ENCODE assay signal across 10 mouse cellular contexts in genomic region chr2:132613581-132614188, GRCm38 (mm10). TPM values are rescaled to one million over a fixed set of nuclear protein-coding genes. Genes with fewer than 3 reads are reported as not detected.
DNase-seq lines count a peak whose midpoint lies in the region; ATAC-seq and TF ChIP-seq lines count a peak whose summit lies in the region.
"Had no signal": no experiment of that assay in that cellular context is flagged by ENCODE, and none has a peak within 500 bp of the region (broad histone marks: within the 10 kb centered on the region; RNA-seq: fewer than 3 reads in every experiment).

No protein-coding gene starts in this region.

- ATAC-seq in megakaryocyte-erythroid progenitor cell, adult 5-6 weeks (replicated peaks; ENCODE audit: low FRiP score, low TSS enrichment, poor library complexity, severe bottlenecking) = peak; percentile 82

- peaks cover 4% of the 10 kb centered on the region; the same call in 1 of the 2 replicates for H3K4me1 ChIP-seq in embryonic fibroblast, embryonic 13.5 days (ENCODE audit: control insufficient read depth, insufficient read depth, low read length)
- H3K4me1 ChIP-seq: hindbrain, embryonic 15.5 days had no signal

- H3K27ac ChIP-seq in layer of hippocampus, adult 2 months = peak overlapping the region; percentile 51; the same call in 1 of the 2 replicates
- H3K27ac ChIP-seq in embryonic fibroblast, embryonic 13.5 days (ENCODE audit: insufficient read depth, low read length) = peak overlapping the region; percentile 63; the same call in 1 of the 2 replicates
- H3K27ac ChIP-seq: hindbrain, embryonic 15.5 days had no signal

- intact Hi-C loops in heart, postnatal 14 days (cut with DNase I) = no loop called here

- DNase-seq in layer of hippocampus, adult 2 months (ENCODE audit: low spot score in 2 of 2) = no peak
- no peak for DNase-seq in layer of hippocampus, postnatal 14 days (ENCODE audit: low spot score in 2 of 2)
- peak; percentile 73 for DNase-seq in CD4-positive, CD25-positive, alpha-beta regulatory T cell, adult 2 months (ENCODE audit: low read depth, low spot score)
- DNase-seq in cerebellum, postnatal 36 days = no peak
- no peak for DNase-seq in thymus, postnatal 14 days
- DNase-seq in heart, postnatal 14 days = no peak
- DNase-seq: cerebellum, adult 2 months had no signal

- TF ChIP-seq POLR2A in embryonic fibroblast, embryonic 13.5 days (IDR thresholded peaks at IDR 0.05; ENCODE audit: low read depth, low read length) = no peak

- H3K4me3 ChIP-seq in layer of hippocampus, adult 2 months = no peak overlapping the region
- H3K4me3 ChIP-seq in embryonic fibroblast, embryonic 13.5 days (ENCODE audit: insufficient read depth, low read length) = no peak overlapping the region
- H3K4me3 ChIP-seq: hindbrain, embryonic 15.5 days had no signal

- no peak for TF ChIP-seq CTCF in layer of hippocampus, adult 2 months (conservative IDR thresholded peaks at IDR 0.05)
- TF ChIP-seq CTCF in embryonic fibroblast, embryonic 13.5 days (IDR thresholded peaks at IDR 0.05; ENCODE audit: borderline replicate concordance, insufficient read depth, low read length) = no peak

RNA-seq across cellular contexts. Expression of gene Gpcpd1, which starts 26.2 kb away (rescaled TPM):
- total RNA-seq in layer of hippocampus, adult 2 months (2021) = 10 to 100 TPM; 72.3 to 75.6 TPM
- 100 to 1,000 TPM; 101 to 116 TPM for total RNA-seq in layer of hippocampus, postnatal 14 days (2021)
- 17.9 and 36.2 TPM in 2 replicates for polyA plus RNA-seq in embryonic fibroblast, embryonic 13.5 days (2011; ENCODE audit: insufficient read length, low read depth, missing spikeins)
- total RNA-seq in megakaryocyte-erythroid progenitor cell, adult 5-6 weeks (2014; fragmentation: Nextera tagmentation) = 15.5 and 21.6 TPM in 2 replicates
- total RNA-seq in megakaryocyte-erythroid progenitor cell, adult 5-6 weeks (2017) = 18.6 and 30.4 TPM in 2 replicates
- total RNA-seq in heart, postnatal 14 days (2021) = 100 to 1,000 TPM; 219 to 274 TPM
